Mouse (Mus musculus): ENCODE measurements around the gene S1pr4. TPM values are rescaled to one million over a fixed set of nuclear protein-coding genes. Genes with fewer than 3 reads are reported as not detected.

S1pr4 gene
- total RNA-seq, 2 experiments from 2014 or later, result 0.96 to 1.2 TPM

GRCm38 (mm10) chr10:81495616-81496263, 4.2 kb downstream of the S1pr4 start:
- DNase-seq, result no peak
- intact Hi-C loops (cut with DNase I), result no loop called here

- DNase-seq, result no peak
- intact Hi-C loops (cut with DNase I), result no loop called here
These were observed 4.8 kb downstream of the S1pr4 start for GRCm38 (mm10) chr10:81495151-81495550.

- no peak for DNase-seq
- intact Hi-C loops (cut with DNase I), result no loop called here
These were observed 5.5 kb downstream of the S1pr4 start for GRCm38 (mm10) chr10:81494260-81495041.

- intact Hi-C loops (cut with DNase I), result no loop called here
- no peak for DNase-seq
These were observed 6.2 kb downstream of the S1pr4 start for GRCm38 (mm10) chr10:81493601-81494220.

- DNase-seq, result no peak
- intact Hi-C loops (cut with DNase I), result no loop called here
These were observed 7.2 kb downstream of the S1pr4 start for GRCm38 (mm10) chr10:81492606-81493240.

- intact Hi-C loops (cut with DNase I), result no loop called here
- no peak for DNase-seq
These were observed 8.9 kb downstream of the S1pr4 start for GRCm38 (mm10) chr10:81491018-81491417.

- intact Hi-C loops (cut with DNase I), result no loop called here
These were observed 10.0 kb downstream of the S1pr4 start for GRCm38 (mm10) chr10:81489941-81490340.

GRCm38 (mm10) chr10:81488081-81488480, 11.9 kb downstream of the S1pr4 start:
- intact Hi-C loops (cut with DNase I), result no loop called here
- no peak for DNase-seq

More at GRCm38 (mm10) chr10:81489941-81490340, 10.0 kb downstream of the S1pr4 start:
- no peak for DNase-seq

GRCm38 (mm10) chr10:81486496-81486895, 13.4 kb downstream of the S1pr4 start:
- DNase-seq, result no peak
- intact Hi-C loops (cut with DNase I), result no loop called here

- intact Hi-C loops (cut with DNase I), result no loop called here
- no peak for DNase-seq
These were observed 14.4 kb downstream of the S1pr4 start for GRCm38 (mm10) chr10:81485479-81486018.

GRCm38 (mm10) chr10:81485060-81485449, 14.9 kb downstream of the S1pr4 start:
- intact Hi-C loops (cut with DNase I), result no loop called here
- no peak for DNase-seq

GRCm38 (mm10) chr10:81484441-81485059, 15.4 kb downstream of the S1pr4 start:
- no peak for DNase-seq
- intact Hi-C loops (cut with DNase I), result no loop called here

- no peak for DNase-seq
- intact Hi-C loops (cut with DNase I), result no loop called here
These were observed 15.9 kb downstream of the S1pr4 start for GRCm38 (mm10) chr10:81483983-81484382.

GRCm38 (mm10) chr10:81482533-81482889, 17.4 kb downstream of the S1pr4 start, which contains the start of gene Celf5:
Gene Celf5, minus strand, starts transcription at chr10:81482709.
- peak; percentile 72 for DNase-seq
- intact Hi-C loops (cut with DNase I), result no loop called here

- DNase-seq, result no peak
- intact Hi-C loops (cut with DNase I), result no loop called here
These were observed 18.1 kb downstream of the S1pr4 start for GRCm38 (mm10) chr10:81481605-81482532.

- intact Hi-C loops (cut with DNase I), result no loop called here
- DNase-seq, result no peak
These were observed 25.5 kb downstream of the S1pr4 start for GRCm38 (mm10) chr10:81474461-81474860.

- intact Hi-C loops (cut with DNase I), result no loop called here
- no peak for DNase-seq
These were observed 26.9 kb downstream of the S1pr4 start for GRCm38 (mm10) chr10:81473003-81473451.

GRCm38 (mm10) chr10:81472403-81473002, 27.4 kb downstream of the S1pr4 start:
- DNase-seq, result no peak

GRCm38 (mm10) chr10:81470454-81470853, 29.5 kb downstream of the S1pr4 start:
- intact Hi-C loops (cut with DNase I), result no loop called here

More at GRCm38 (mm10) chr10:81472403-81473002, 27.4 kb downstream of the S1pr4 start:
- intact Hi-C loops (cut with DNase I), result no loop called here

More at GRCm38 (mm10) chr10:81470454-81470853, 29.5 kb downstream of the S1pr4 start:
- no peak for DNase-seq
